ENCODE assay signal across 32 mouse cellular contexts in genomic region chr19:9886771-9887170, GRCm38 (mm10). TPM values are rescaled to one million over a fixed set of nuclear protein-coding genes. Genes with fewer than 3 reads are reported as not detected.
DNase-seq lines count a peak whose midpoint lies in the region; ATAC-seq and TF ChIP-seq lines count a peak whose summit lies in the region.
"Had no signal": no experiment of that assay in that cellular context is flagged by ENCODE, and none has a peak within 500 bp of the region (broad histone marks: within the 10 kb centered on the region; RNA-seq: fewer than 3 reads in every experiment).

No protein-coding gene starts in this region.

- no peak for TF ChIP-seq CTCF in intestine, postnatal 0 days (IDR thresholded peaks at IDR 0.05; ENCODE audit: low read depth)
- no peak for TF ChIP-seq CTCF in liver, embryonic 14.5 days (IDR thresholded peaks at IDR 0.05; ENCODE audit: low read depth)

- H3K27ac ChIP-seq in intestine, postnatal 0 days (ENCODE audit: low read depth, low read length) = no peak overlapping the region
- no peak overlapping the region for H3K27ac ChIP-seq in liver, embryonic 14.5 days
- H3K27ac ChIP-seq: embryonic facial prominence, embryonic 12.5 days; hindbrain, embryonic 13.5 days; layer of hippocampus, adult 2 months; lung, embryonic 15.5 days; midbrain, embryonic 13.5 days; neural tube, embryonic 13.5 days had no signal

- no peak overlapping the region for H3K4me3 ChIP-seq in intestine, postnatal 0 days (ENCODE audit: low read depth, low read length)
- H3K4me3 ChIP-seq in liver, embryonic 14.5 days (ENCODE audit: insufficient read depth in 1 of 2, low read depth in 2 of 2, low read length in 2 of 2) = no peak overlapping the region
- H3K4me3 ChIP-seq: embryonic facial prominence, embryonic 12.5 days; hindbrain, embryonic 13.5 days; layer of hippocampus, adult 2 months; lung, embryonic 15.5 days; midbrain, embryonic 13.5 days; neural tube, embryonic 13.5 days had no signal

- 0 out of 2 replicates have a peak, but pooled peaks have one; percentile 25 for ATAC-seq in intestine, postnatal 0 days
- ATAC-seq in liver, embryonic 14.5 days (ENCODE audit: insufficient read depth) = peak; percentile 42; the same call in 1 of the 2 replicates
- ATAC-seq: forebrain, postnatal 0 days; midbrain, embryonic 13.5 days had no signal

- H3K36me3 ChIP-seq in intestine, postnatal 0 days (ENCODE audit: control insufficient read depth, insufficient read depth) = peaks cover 62% of the 10 kb centered on the region
- H3K36me3 ChIP-seq in liver, embryonic 14.5 days (replicated peaks; ENCODE audit: control insufficient read depth, insufficient read depth, low read depth) = peaks cover 99% of the 10 kb centered on the region

- peak; percentile 13 for DNase-seq in lung, postnatal 36 days
- no peak for DNase-seq in lung, postnatal 4 days
- no peak for DNase-seq in liver, embryonic 14.5 days (ENCODE audit: low read depth in 3 of 3, low spot score in 3 of 3)
- no peak for DNase-seq in adrenal gland, adult 18-20 months (ENCODE audit: low spot score in 2 of 2)
- no peak for DNase-seq in gastrocnemius, postnatal 10 days
- DNase-seq: adrenal gland, postnatal 10 days; B cell, adult 2 months; cerebellum, adult 8-10 months; cerebellum, postnatal 25 days; forebrain, postnatal 0 days; heart, adult 18-20 months; heart, postnatal 4 days; kidney, adult 18-20 months; kidney, postnatal 36 days; left cerebral cortex, postnatal 4 days; right cerebral cortex, postnatal 4 days had no signal

- no peak overlapping the region for H3K4me2 ChIP-seq in intestine, postnatal 0 days (replicated peaks; ENCODE audit: low read depth)
- no peak overlapping the region for H3K4me2 ChIP-seq in liver, embryonic 14.5 days (ENCODE audit: low read depth)
- H3K4me2 ChIP-seq: embryonic facial prominence, embryonic 12.5 days; heart, embryonic 11.5 days; hindbrain, embryonic 13.5 days; lung, embryonic 15.5 days; midbrain, embryonic 13.5 days; neural tube, embryonic 13.5 days had no signal

- H3K27me3 ChIP-seq in intestine, postnatal 0 days (replicated peaks; ENCODE audit: control insufficient read depth, insufficient read depth, low read length) = no peaks in the 10 kb centered on the region
- no peaks in the 10 kb centered on the region for H3K27me3 ChIP-seq in liver, embryonic 14.5 days (ENCODE audit: control insufficient read depth, insufficient read depth, low read length)
- H3K27me3 ChIP-seq: embryonic facial prominence, embryonic 12.5 days; hindbrain, embryonic 13.5 days; lung, embryonic 15.5 days; midbrain, embryonic 13.5 days; neural tube, embryonic 13.5 days had no signal

- H3K9me3 ChIP-seq in intestine, postnatal 0 days (ENCODE audit: control insufficient read depth) = no peaks in the 10 kb centered on the region
- H3K9me3 ChIP-seq in liver, embryonic 14.5 days (ENCODE audit: control insufficient read depth, low read length) = no peaks in the 10 kb centered on the region
- H3K9me3 ChIP-seq: embryonic facial prominence, embryonic 12.5 days; hindbrain, embryonic 13.5 days; lung, embryonic 15.5 days; midbrain, embryonic 13.5 days; neural tube, embryonic 13.5 days had no signal

- 75% methylated on average over 8 of the region's 8 CpGs for WGBS in intestine, postnatal 0 days
- WGBS in liver, embryonic 14.5 days (ENCODE audit: insufficient replicate concordance) = 84% methylated on average over 8 of the region's 8 CpGs

- TF ChIP-seq EP300 in liver, embryonic 14.5 days (IDR thresholded peaks at IDR 0.05; ENCODE audit: low read depth) = no peak

- H3K9ac ChIP-seq in intestine, postnatal 0 days (ENCODE audit: low read depth, low read length) = no peak overlapping the region
- H3K9ac ChIP-seq in liver, embryonic 14.5 days (replicated peaks) = no peak overlapping the region
- H3K9ac ChIP-seq: embryonic facial prominence, embryonic 12.5 days; forebrain, postnatal 0 days; hindbrain, embryonic 13.5 days; lung, embryonic 15.5 days; midbrain, embryonic 13.5 days; neural tube, embryonic 13.5 days had no signal

- no peaks in the 10 kb centered on the region for H3K4me1 ChIP-seq in intestine, postnatal 0 days (replicated peaks; ENCODE audit: control insufficient read depth, insufficient read depth, low read length)
- no peaks in the 10 kb centered on the region for H3K4me1 ChIP-seq in liver, embryonic 14.5 days (replicated peaks; ENCODE audit: control insufficient read depth in 2 of 2, insufficient read depth in 2 of 2, low read length in 1 of 2)
- H3K4me1 ChIP-seq: embryonic facial prominence, embryonic 12.5 days; hindbrain, embryonic 13.5 days; lung, embryonic 15.5 days; midbrain, embryonic 13.5 days; neural tube, embryonic 13.5 days had no signal

RNA-seq across cellular contexts. Expression of gene Incenp, which starts 12.6 kb away (rescaled TPM):
- polyA plus RNA-seq in intestine, postnatal 0 days (2015; fragmentation: Nextera tagmentation; extraction: Ambion mirVana) = 22.9 and 24.3 TPM in 2 replicates
- 51.1 and 69.7 TPM in 2 replicates for polyA plus RNA-seq in liver, embryonic 14.5 days (2012; rRNA removed)
- polyA plus RNA-seq in liver, embryonic 14.5 days (2014; fragmentation: Nextera tagmentation; extraction: Ambion mirVana) = 72.0 and 86.3 TPM in 2 replicates
- 1 to 10 TPM; 6.0 to 7.8 TPM for total RNA-seq in adrenal gland, adult 18-20 months (2021)
- 10 to 100 TPM; 16.2 to 20.5 TPM for total RNA-seq in gastrocnemius, postnatal 10 days (2021)

RNA-seq across cellular contexts. Expression of gene Scgb2a2, which starts 39.4 kb away (rescaled TPM):
- not detected in 2 replicates for polyA plus RNA-seq in intestine, postnatal 0 days (2015; fragmentation: Nextera tagmentation; extraction: Ambion mirVana)
- polyA plus RNA-seq in liver, embryonic 14.5 days (2012; rRNA removed) = not detected in 2 replicates
- polyA plus RNA-seq in liver, embryonic 14.5 days (2014; fragmentation: Nextera tagmentation; extraction: Ambion mirVana) = not detected in 2 replicates
- total RNA-seq in adrenal gland, adult 18-20 months (2021) = not detected
- total RNA-seq in gastrocnemius, postnatal 10 days (2021) = not detected
- total RNA-seq: adrenal gland, postnatal 10 days; forebrain, postnatal 0 days; gastrocnemius, adult 8-10 months; heart, adult 18-20 months; heart, postnatal 4 days; layer of hippocampus, adult 2 months; layer of hippocampus, postnatal 14 days; left cerebral cortex, adult 8-10 months; left cerebral cortex, postnatal 4 days; megakaryocyte-erythroid progenitor cell, adult 5-6 weeks had no signal
- polyA plus RNA-seq: embryonic facial prominence, embryonic 12.5 days; forebrain, postnatal 0 days; heart, embryonic 11.5 days; heart, postnatal 0 days; hindbrain, embryonic 13.5 days; kidney, embryonic 16.5 days; limb, embryonic 14.5 days; lung, embryonic 15.5 days; midbrain, embryonic 13.5 days; neural tube, embryonic 13.5 days; spleen, adult 2 months had no signal
